Mouse (Mus musculus): ENCODE measurements around the gene Tnp1.

Tnp1 gene

GRCm38 (mm10) chr1:73015731-73016130, at the start of gene Tnp1:
Tnp1 (minus strand) TSS chr1:73015909.
- DNase-seq (ENCODE audit: inconsistent ontology term), result no peak

GRCm38 (mm10) chr1:73064336-73064735, 48.6 kb upstream of the Tnp1 start:
- DNase-seq (ENCODE audit: inconsistent ontology term), result no peak

GRCm38 (mm10) chr1:73061491-73062233, 46.0 kb upstream of the Tnp1 start:
- peak; percentile 36 for DNase-seq (ENCODE audit: inconsistent ontology term)

GRCm38 (mm10) chr1:73060271-73060670, 44.6 kb upstream of the Tnp1 start:
- DNase-seq (ENCODE audit: inconsistent ontology term), result peak; percentile 73

GRCm38 (mm10) chr1:73056266-73057001, 40.7 kb upstream of the Tnp1 start:
- no peak for DNase-seq (ENCODE audit: inconsistent ontology term)

- DNase-seq (ENCODE audit: inconsistent ontology term), result no peak
Measured at GRCm38 (mm10) chr1:73055820-73056219, 40.1 kb upstream of the Tnp1 start.

GRCm38 (mm10) chr1:73055206-73055605, 39.5 kb upstream of the Tnp1 start:
- DNase-seq (ENCODE audit: inconsistent ontology term), result no peak

DNA sequence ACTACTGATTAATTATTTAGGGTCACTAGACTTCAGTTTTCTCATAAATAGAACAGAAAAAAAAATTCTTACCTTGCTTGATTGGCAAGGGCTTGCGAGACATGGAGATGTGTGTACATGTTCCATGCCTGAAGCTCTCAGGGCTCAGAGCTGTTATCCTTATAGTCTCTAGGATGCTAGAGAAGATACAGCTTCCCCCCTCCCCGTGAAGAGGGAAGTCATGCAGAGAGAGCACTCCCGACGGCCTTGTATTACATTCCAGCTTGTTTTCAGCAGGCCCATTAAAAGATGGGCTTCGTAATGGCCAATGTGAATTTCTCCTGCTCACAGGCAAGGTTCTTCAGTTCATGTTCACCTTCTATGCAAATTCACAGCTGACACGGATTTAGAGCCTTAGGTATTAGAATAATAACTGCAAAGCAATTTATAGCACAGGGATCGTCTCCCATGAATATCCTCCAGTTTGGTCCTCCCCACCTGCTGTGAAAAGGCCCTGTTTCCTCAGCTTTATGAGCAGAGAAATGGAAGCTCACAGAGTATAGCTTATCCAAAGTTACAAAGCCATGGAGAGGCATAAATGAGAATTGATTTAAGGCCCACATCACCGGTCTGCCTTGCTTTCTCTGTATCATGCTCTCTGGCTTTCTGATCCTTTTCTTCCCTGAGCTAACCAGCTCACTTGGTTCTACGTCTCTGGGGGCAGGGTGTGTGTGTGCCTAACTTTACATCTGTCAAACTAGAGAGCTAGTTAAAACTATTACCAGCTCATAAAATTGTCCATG, 38.0 kb upstream of the Tnp1 start:
- DNase-seq (ENCODE audit: inconsistent ontology term), result no peak

GRCm38 (mm10) chr1:73046896-73047672, 31.4 kb upstream of the Tnp1 start:
- DNase-seq (ENCODE audit: inconsistent ontology term), result no peak

- DNase-seq (ENCODE audit: inconsistent ontology term), result no peak
Measured at GRCm38 (mm10) chr1:73045948-73046685, 30.4 kb upstream of the Tnp1 start.

GRCm38 (mm10) chr1:73043671-73044070, 28.0 kb upstream of the Tnp1 start:
- no peak for DNase-seq (ENCODE audit: inconsistent ontology term)

DNA sequence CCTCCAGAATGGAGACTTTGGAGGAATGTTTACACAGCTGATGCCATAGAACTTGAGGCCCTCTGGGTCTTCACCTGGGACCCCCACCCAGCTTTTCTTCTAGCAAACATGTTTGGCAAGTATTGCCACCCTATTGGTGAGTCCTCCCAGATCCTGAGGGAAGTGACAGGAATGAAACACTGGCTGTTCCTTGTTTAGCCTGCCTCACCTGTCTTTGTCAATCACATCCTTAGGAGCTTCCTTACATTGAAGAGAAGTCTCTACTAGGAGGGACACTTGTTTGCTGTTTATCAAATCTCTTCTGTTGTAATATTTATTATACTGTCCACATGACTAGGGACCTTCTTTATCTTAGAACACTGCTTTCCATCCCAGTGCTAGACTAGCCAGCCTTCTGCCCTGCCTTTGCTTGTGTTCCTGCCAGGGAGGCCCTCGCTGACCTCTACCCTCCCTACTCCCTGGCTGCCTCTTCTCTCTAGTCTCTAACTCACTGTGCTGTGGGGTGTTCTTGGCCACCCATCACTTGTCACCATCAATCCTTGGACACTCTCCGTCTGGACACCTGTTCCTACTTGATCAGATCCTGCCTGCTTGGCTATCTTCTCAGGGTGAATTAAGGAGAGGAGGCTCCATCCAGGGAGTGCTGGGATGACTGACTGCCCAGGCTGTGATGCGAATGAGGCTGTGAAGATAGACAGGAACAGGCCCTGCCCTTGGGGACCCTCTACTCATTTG, 25.1 kb upstream of the Tnp1 start:
- DNase-seq (ENCODE audit: inconsistent ontology term), result no peak

- DNase-seq (ENCODE audit: inconsistent ontology term), result no peak
Measured at GRCm38 (mm10) chr1:73038532-73038931, 22.8 kb upstream of the Tnp1 start.

DNA sequence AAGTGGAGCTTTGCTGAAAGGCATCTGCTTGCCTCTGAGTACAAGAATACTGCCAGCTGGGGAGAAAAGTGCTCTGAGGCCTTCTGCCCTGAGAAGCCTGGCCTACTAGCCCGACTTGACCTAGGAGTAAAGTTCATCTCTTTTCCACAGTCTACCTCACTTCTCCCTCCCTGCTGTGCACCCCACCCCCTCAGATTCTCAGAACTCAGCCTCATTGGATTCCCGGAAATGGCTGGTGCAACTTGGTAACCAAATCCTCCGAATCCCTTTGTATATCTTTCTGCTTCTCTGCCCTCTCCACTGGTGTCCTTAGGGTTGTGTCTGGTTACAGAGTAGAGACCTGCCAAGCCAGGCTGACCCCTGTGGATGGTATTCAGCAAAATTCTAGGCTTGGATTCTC, 20.8 kb upstream of the Tnp1 start:
- peak; percentile 51 for DNase-seq (ENCODE audit: inconsistent ontology term)

DNA sequence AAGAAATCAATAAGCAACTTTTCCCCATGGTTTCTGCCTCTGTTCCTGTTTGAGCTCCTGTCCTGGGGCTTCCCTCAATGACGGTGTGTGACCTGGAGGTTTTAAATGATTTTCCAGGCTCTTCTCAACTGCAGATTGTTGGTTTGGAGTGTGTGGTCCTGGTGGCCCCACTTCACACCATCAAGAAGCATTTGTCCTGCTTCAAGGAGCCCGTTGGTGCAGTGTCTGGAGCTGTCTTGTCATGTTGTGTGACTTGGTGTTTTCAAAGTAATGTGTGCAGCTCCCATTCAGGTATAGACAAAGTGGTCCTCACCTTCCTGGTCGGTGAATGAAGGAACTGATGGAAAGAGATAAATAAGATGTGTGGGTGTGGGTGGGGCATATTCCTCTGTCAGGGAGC, 20.0 kb upstream of the Tnp1 start:
- no peak for DNase-seq (ENCODE audit: inconsistent ontology term)

DNA sequence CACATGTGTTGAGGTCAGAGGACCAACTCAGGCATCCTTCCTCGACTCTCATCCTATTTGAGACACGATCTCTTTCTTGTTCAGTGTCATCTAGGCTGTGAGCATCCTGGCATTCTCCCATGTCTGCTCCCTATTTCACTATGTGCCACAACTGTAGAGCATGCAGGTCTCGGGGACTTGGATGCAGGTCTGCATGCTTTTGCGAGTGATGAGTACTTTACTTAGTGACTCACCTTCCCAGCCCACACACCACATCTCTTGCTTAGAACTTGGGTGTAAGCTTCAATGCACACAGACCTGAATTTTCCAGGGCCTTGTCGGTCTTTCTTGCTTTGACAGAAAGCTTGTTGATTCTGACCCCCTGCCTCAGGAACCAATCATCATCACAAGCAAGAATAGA, 16.8 kb upstream of the Tnp1 start:
- no peak for DNase-seq (ENCODE audit: inconsistent ontology term)

GRCm38 (mm10) chr1:73028741-73029140, 13.0 kb upstream of the Tnp1 start:
- no peak for DNase-seq (ENCODE audit: inconsistent ontology term)

DNA sequence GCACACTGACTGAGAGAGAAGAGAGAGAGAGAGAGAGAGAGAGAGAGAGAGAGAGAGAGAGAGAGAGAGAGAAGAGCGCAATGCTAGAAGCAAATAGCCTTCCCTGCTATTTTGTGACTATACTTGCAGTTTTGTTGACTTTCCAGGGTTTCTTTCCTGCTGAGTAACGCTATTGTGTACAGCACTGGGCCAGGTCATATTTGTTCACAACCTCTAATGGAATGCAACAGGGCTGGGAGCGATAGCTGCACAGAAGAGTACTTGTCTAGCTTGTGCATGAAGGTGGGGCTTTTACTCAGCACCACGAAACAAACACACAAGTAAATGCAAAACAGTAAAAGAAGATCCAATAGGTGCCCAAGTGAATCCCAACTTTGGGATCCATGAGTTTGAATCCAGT, 11.7 kb upstream of the Tnp1 start:
- DNase-seq (ENCODE audit: inconsistent ontology term), result peak; percentile 26

DNA sequence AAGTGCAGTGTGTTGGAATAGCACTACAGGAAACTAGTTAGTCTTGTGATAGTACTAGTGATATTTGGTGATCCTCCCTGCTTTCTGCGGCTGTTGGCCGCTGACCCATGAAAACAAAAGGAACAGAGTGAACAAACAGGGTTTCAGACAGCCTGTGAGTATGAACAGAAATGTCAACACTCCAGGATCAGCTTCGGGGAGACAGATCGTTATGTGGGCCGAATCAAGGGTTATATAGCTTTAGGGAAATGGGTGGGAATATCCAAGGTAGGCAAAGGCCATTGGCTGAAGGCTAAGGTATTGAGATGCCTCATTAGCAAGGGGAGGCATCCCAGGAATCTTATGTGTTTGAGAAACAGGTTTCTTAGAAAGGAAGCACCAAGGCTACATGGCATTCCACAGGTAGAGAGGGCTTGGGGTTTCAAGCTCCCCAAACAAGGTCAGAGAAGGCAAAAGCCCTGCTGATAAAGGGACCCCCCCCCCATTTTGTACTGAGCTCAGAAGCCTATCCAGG, 11.1 kb upstream of the Tnp1 start:
- no peak for DNase-seq (ENCODE audit: inconsistent ontology term)

DNA sequence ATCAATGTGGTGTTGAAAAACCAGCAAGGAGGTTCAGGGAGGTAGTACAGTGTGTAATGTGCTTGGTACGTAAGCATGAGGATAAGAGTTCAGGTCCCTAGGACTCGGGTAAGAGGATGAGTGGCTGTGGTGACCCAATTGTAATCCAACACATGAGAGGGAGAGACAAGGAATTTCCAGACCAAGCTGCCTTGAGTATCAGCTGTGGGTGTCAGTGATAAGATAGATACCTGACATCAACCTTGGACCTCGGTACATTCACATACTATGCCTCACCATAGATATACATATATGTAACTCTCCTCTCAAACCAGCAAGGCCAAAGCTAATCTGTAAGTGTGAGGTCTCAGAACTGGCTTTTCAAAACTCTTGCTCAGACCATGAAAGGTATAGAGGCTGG, 10.4 kb upstream of the Tnp1 start:
- DNase-seq (ENCODE audit: inconsistent ontology term), result no peak

All from Muller cell, postnatal 12 days (primary cell).